Mouse (Mus musculus) lung, postnatal 0 days (tissue): ENCODE measurements around the gene Ranbp3l. TPM values are rescaled to one million over a fixed set of nuclear protein-coding genes. Genes with fewer than 3 reads are reported as not detected.
"Not testable (repeated sequence)": the region's sequence is repeated elsewhere in the genome, so short reads cannot be mapped to it uniquely, and the experiment has no call there.

Source experiments
- ATAC-seq: fragments of 200-750 bp; cut with Nextera tagmentation; 2 replicates; pipeline ENCODE4 v1.8.0; 2017; ENCODE audit warnings: moderate library complexity
- DNase-seq: peaks from one replicate; pipeline ENCODE4 v3.0.0-alpha.2; 2016; ENCODE audit warnings: low spot score
- H3K27ac ChIP-seq: fragments of 300-500 bp; sonication (generic); 2 replicates; pipeline ENCODE4 v1.5.1; 2014; ENCODE audit warnings: antibody characterized with exemption, mild to moderate bottlenecking, low read length, mixed read lengths
- H3K27me3 ChIP-seq: fragments of 300-500 bp; sonication (generic); replicated peaks from 2 replicates; pipeline ENCODE4 v1.6.1; 2014; ENCODE audit warnings: low read length, mixed read lengths; ENCODE audit not compliant: insufficient read depth
- H3K36me3 ChIP-seq: fragments of 300-500 bp; sonication (generic); 2 replicates; pipeline ENCODE4 v1.6.1; 2014; ENCODE audit warnings: low read length, mixed read lengths; ENCODE audit not compliant: insufficient read depth
- H3K4me1 ChIP-seq: fragments of 300-500 bp; sonication (generic); 2 replicates; pipeline ENCODE4 v1.6.1; 2014; ENCODE audit warnings: antibody characterized with exemption, low read depth, low read length, mixed read lengths; ENCODE audit not compliant: insufficient read depth
- H3K4me2 ChIP-seq: fragments of 300-500 bp; sonication (generic); replicated peaks from 2 replicates; pipeline ENCODE4 v1.6.1; 2014; ENCODE audit warnings: low read depth, mild to moderate bottlenecking, low read length, moderate library complexity, mixed read lengths
- H3K4me3 ChIP-seq: fragments of 300-500 bp; sonication (generic); 2 replicates; pipeline ENCODE4 v1.5.1; 2014; ENCODE audit warnings: low read depth, low read length
- H3K9ac ChIP-seq: fragments of 300-500 bp; sonication (generic); replicated peaks from 2 replicates; pipeline ENCODE4 v1.6.1; 2014; ENCODE audit warnings: low read depth, mild to moderate bottlenecking
- H3K9me3 ChIP-seq: fragments of 300-500 bp; sonication (generic); 2 replicates; pipeline ENCODE4 v1.6.1; 2016; ENCODE audit warnings: low read length, mixed read lengths
- CTCF ChIP-seq: IDR thresholded peaks from 2 replicates; pipeline ENCODE4 v1.5.1; 2016; ENCODE audit warnings: antibody characterized with exemption, mild to moderate bottlenecking
- EP300 ChIP-seq: IDR thresholded peaks from 2 replicates; pipeline ENCODE4 v1.6.1; 2016; ENCODE audit warnings: antibody characterized with exemption, mild to moderate bottlenecking, control low read depth
- WGBS: fragments of 180-500 bp; shearing (Covaris S2); extraction: QIAGEN DNeasy Blood & Tissue Kit; methylation state at CpG from one replicate; pipeline ENCODE4 v1.1.7; 2014; 5-methylcytosine and 5-hydroxymethylcytosine counted together
- polyA plus RNA-seq: library from polyadenylated mRNA; unstranded; fragments of >200 nt; fragmentation: Nextera tagmentation; extraction: Ambion mirVana; gene quantifications from 2 replicates; pipeline ENCODE4 v1.2.1, GENCODE M21; 2015

Ranbp3l gene
- polyA plus RNA-seq, 1 experiment from 2014 or later = 0.37 TPM

- Histone ChIP-seq H3K4me3 (no peak overlapping the region), H3K27me3 (no peaks in the 10 kb centered on the region), H3K9ac (no peak overlapping the region), H3K27ac (no peak overlapping the region), H3K4me2 (no peak overlapping the region), H3K4me1 (no peaks in the 10 kb centered on the region), H3K36me3 (no peaks in the 10 kb centered on the region), H3K9me3 (no peaks in the 10 kb centered on the region)
- WGBS = 58% methylated on average over 6 of the region's 6 CpGs
- no peak for TF ChIP-seq EP300
- DNase-seq = no peak
- no peak for ATAC-seq
These were observed 41.4 kb downstream of the Ranbp3l start for GRCm38 (mm10) chr15:9009196-9009595.

DNA sequence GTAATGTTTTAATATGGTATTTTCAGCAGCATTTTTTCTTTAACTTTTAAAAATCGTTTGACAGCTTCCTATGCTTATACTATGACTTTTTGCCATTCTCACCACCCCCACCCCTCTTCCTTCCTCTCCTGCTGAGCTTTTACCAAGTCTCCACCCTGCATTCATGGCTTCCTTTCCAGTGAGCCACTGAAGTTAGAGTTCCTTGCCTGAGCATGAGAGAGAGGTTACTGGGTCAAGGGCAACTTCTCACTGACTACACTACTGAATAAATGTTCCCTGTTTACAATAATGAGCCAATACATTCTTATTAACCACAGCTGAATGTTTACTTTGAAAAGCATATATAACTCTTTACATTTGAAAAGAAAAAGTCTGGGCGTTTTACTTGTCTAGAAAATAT lies 46.8 kb downstream of the Ranbp3l start:
- H3K4me3 ChIP-seq = no peak overlapping the region
- H3K27ac ChIP-seq = no peak overlapping the region
- no peak for DNase-seq
- ATAC-seq = no peak
- no peak for TF ChIP-seq CTCF
- TF ChIP-seq EP300 = no peak
- H3K36me3 ChIP-seq = no peaks in the 10 kb centered on the region
- no peaks in the 10 kb centered on the region for H3K9me3 ChIP-seq
- H3K27me3 ChIP-seq = no peaks in the 10 kb centered on the region
- WGBS = 29% methylated on average over 2 of the region's 2 CpGs
- no peaks in the 10 kb centered on the region for H3K4me1 ChIP-seq
- H3K4me2 ChIP-seq = no peak overlapping the region
- H3K9ac ChIP-seq = no peak overlapping the region

GRCm38 (mm10) chr15:9015496-9015895 lies 47.7 kb downstream of the Ranbp3l start:
- H3K4me1 ChIP-seq, H3K27me3 ChIP-seq, H3K27ac ChIP-seq, H3K9ac ChIP-seq, H3K36me3 ChIP-seq, H3K9me3 ChIP-seq, H3K4me3 ChIP-seq, ATAC-seq, DNase-seq, H3K4me2 ChIP-seq: not testable (repeated sequence)
- WGBS = 83% methylated on average over 6 of the region's 6 CpGs

- ATAC-seq = no peak
- DNase-seq = no peak
- Histone ChIP-seq H3K9me3 (no peaks in the 10 kb centered on the region), H3K4me2 (no peak overlapping the region), H3K36me3 (no peaks in the 10 kb centered on the region), H3K4me1 (no peaks in the 10 kb centered on the region), H3K27me3 (no peaks in the 10 kb centered on the region), H3K9ac (no peak overlapping the region), H3K4me3 (no peak overlapping the region), H3K27ac (no peak overlapping the region)
- peak; percentile 43 for TF ChIP-seq CTCF
- TF ChIP-seq EP300 = no peak
These were observed 88.0 kb downstream of the Ranbp3l start for GRCm38 (mm10) chr15:9055704-9056103.

- 81% methylated on average over 2 of the region's 2 CpGs for WGBS
- Histone ChIP-seq H3K4me2 (no peak overlapping the region), H3K9me3 (no peaks in the 10 kb centered on the region), H3K36me3 (no peaks in the 10 kb centered on the region), H3K4me1 (no peaks in the 10 kb centered on the region), H3K27ac (no peak overlapping the region), H3K9ac (no peak overlapping the region), H3K4me3 (no peak overlapping the region), H3K27me3 (no peaks in the 10 kb centered on the region)
- TF ChIP-seq CTCF = no peak
- ATAC-seq = no peak
- DNase-seq = no peak
These were observed 92.1 kb downstream of the Ranbp3l start for GRCm38 (mm10) chr15:9059856-9060255.

GRCm38 (mm10) chr15:9061150-9061882 lies 93.6 kb downstream of the Ranbp3l start:
- Histone ChIP-seq H3K27ac (no peak overlapping the region), H3K4me3 (no peak overlapping the region), H3K9me3 (no peaks in the 10 kb centered on the region), H3K4me2 (no peak overlapping the region), H3K9ac (no peak overlapping the region), H3K36me3 (no peaks in the 10 kb centered on the region), H3K27me3 (no peaks in the 10 kb centered on the region), H3K4me1 (no peaks in the 10 kb centered on the region)
- WGBS = 61% methylated on average over 7 of the region's 7 CpGs
- no peak for ATAC-seq
- no peak for TF ChIP-seq EP300
- no peak for TF ChIP-seq CTCF
- DNase-seq = no peak

DNA sequence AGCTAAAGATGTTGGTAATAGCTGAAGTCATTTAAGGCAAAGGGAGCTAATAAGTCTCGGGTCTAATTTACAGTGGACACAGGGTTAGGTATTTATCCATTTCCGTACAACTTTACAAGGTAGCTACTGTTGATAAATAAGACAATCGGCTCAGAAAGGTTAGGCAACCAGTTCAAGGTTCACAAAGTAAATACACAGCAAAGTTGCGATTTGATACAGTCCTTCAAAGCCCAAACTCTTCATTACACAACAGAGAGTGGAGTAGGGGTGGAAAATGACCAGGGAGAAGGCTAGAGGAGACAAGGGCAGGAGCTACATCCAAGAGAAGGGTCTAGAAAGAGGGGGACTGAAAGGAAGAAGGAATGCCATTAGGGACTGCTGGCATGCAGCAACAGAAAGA lies 101.1 kb downstream of the Ranbp3l start:
- Histone ChIP-seq H3K4me2 (no peak overlapping the region), H3K9me3 (no peaks in the 10 kb centered on the region), H3K27ac (no peak overlapping the region), H3K9ac (no peak overlapping the region), H3K4me1 (peaks cover 5% of the 10 kb centered on the region; the same call in 1 of the 2 replicates), H3K27me3 (no peaks in the 10 kb centered on the region), H3K36me3 (no peaks in the 10 kb centered on the region), H3K4me3 (no peak overlapping the region)
- DNase-seq (no peak), ATAC-seq (no peak)
- 64% methylated on average over 4 of the region's 4 CpGs for WGBS
- TF ChIP-seq CTCF = no peak
- no peak for TF ChIP-seq EP300
